Mouse (Mus musculus) liver, embryonic 14.5 days (tissue): ENCODE results near the gene Ap1g1.

ENCODE experiments used
- CTCF ChIP-seq: IDR thresholded peaks from 2 replicates; pipeline ENCODE4 v1.5.1; 2016; ENCODE audit warnings: antibody characterized with exemption, low read depth, control low read depth
- EP300 ChIP-seq: IDR thresholded peaks from 2 replicates; pipeline ENCODE4 v1.6.1; 2016; ENCODE audit warnings: antibody characterized with exemption, low read depth

DNA sequence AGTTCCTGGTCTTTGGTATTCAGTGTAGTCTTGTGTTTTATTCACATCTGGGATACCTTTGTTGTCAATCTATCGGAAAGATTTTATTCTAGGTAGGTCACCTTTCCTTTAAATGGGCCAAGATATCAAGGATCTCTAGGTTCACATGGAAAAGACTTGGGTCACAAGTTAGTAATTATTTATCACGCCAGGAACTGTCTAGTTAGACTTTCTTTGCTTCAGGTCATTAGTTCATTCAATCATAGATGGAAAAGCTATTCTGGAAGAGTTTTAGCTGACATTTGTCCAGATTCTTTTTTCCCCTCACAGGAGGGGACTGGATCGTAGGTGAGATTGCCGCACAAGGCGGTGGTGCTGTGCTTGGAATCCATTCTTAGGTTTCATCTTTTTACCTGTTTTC is 503 bp upstream of the Ap1g1 start:
- TF ChIP-seq CTCF (no peak), EP300 (no peak)
